Mouse (Mus musculus) ES-E14 (cell line): ENCODE data around the gene Metap1d. TPM values are rescaled to one million over a fixed set of nuclear protein-coding genes. Genes with fewer than 3 reads are reported as not detected.

Source experiments
- DNase-seq: peaks from one replicate; pipeline ENCODE4 v3.0.0-alpha.2; 2013; ENCODE audit warnings: low read depth, low spot score
- H3K27ac ChIP-seq: 2 replicates; pipeline ENCODE4 v1.5.1; 2012; ENCODE audit warnings: low read depth, mild to moderate bottlenecking, low read length, moderate library complexity, mixed read lengths; ENCODE audit not compliant: poor library complexity, insufficient read depth, severe bottlenecking
- H3K36me3 ChIP-seq: 2 replicates; pipeline ENCODE4 v1.6.1; 2012; ENCODE audit warnings: mild to moderate bottlenecking, low read length, moderate library complexity, mixed read lengths; ENCODE audit not compliant: control insufficient read depth, poor library complexity, insufficient read depth, severe bottlenecking
- H3K4me1 ChIP-seq, 2 experiments: fragments of 150-350 bp in 1 of 2; sonication (generic) in 1 of 2; 2 replicates each; pipeline ENCODE4 v1.6.1; 2012; ENCODE audit warnings: low read length in 2 of 2, mild to moderate bottlenecking in 1 of 2, mixed read lengths in 1 of 2; ENCODE audit not compliant: control insufficient read depth in 2 of 2, insufficient read depth in 2 of 2, poor library complexity in 1 of 2
- H3K4me3 ChIP-seq, 2 experiments: fragments of 150-350 bp in 1 of 2; sonication (generic) in 1 of 2; 2 replicates each; pipeline ENCODE4 v1.5.1; 2012; ENCODE audit warnings: low read length in 2 of 2, low read depth in 1 of 2, mild to moderate bottlenecking in 1 of 2, mixed read lengths in 1 of 2; ENCODE audit not compliant: insufficient read depth in 1 of 2, poor library complexity in 1 of 2, severe bottlenecking in 1 of 2
- H3K9ac ChIP-seq: 2 replicates; pipeline ENCODE4 v1.6.1; 2012; ENCODE audit warnings: low read depth, mild to moderate bottlenecking, low read length, mixed read lengths; ENCODE audit not compliant: poor library complexity, insufficient read depth, severe bottlenecking
- H3K9me3 ChIP-seq: fragments of 150-350 bp; sonication (generic); 2 replicates; pipeline ENCODE4 v1.6.1; 2012; ENCODE audit warnings: low read depth, mild to moderate bottlenecking, low read length; ENCODE audit not compliant: control insufficient read depth, insufficient read depth
- CHD2 ChIP-seq: IDR thresholded peaks from 2 replicates; pipeline ENCODE4 v1.6.1; 2014; ENCODE audit warnings: mild to moderate bottlenecking, low read depth, low read length, inconsistent platforms
- HCFC1 ChIP-seq: IDR thresholded peaks from 2 replicates; pipeline ENCODE4 v1.6.1; 2012; ENCODE audit warnings: low read length, inconsistent platforms, borderline replicate concordance; ENCODE audit not compliant: insufficient read depth
- MAFK ChIP-seq: IDR thresholded peaks from 2 replicates; pipeline ENCODE4 v1.6.1; 2014; ENCODE audit warnings: mild to moderate bottlenecking, low read depth, low read length, inconsistent platforms; ENCODE audit not compliant: insufficient read depth
- ZC3H11A ChIP-seq: IDR thresholded peaks from 2 replicates; pipeline ENCODE4 v1.6.1; 2012; ENCODE audit warnings: low read depth, mild to moderate bottlenecking, inconsistent platforms, low read length, borderline replicate concordance
- ZNF384 ChIP-seq: IDR thresholded peaks from 2 replicates; pipeline ENCODE4 v1.6.1; 2012; ENCODE audit warnings: low read depth, low read length, inconsistent platforms
- in situ Hi-C, 2 experiments: fragments of 600-800 bp; cut with MboI; formaldehyde crosslinking; loops; one replicate each; pipeline ENCODE4 v1.15.1; 2025; ENCODE audit warnings: low sequenced_read_pairs in 2 of 2, inconsistent platforms in 1 of 2; ENCODE audit not compliant: unreplicated experiment in 2 of 2
- total RNA-seq: library from RNA; depleted of rRNA; stranded (reverse); fragments of 300-350 nt; gene quantifications from 2 replicates; pipeline ENCODE4 v1.2.3, GENCODE M21; 2012

The Metap1d gene
- total RNA-seq, 1 experiment, result 18.8 TPM

DNA sequence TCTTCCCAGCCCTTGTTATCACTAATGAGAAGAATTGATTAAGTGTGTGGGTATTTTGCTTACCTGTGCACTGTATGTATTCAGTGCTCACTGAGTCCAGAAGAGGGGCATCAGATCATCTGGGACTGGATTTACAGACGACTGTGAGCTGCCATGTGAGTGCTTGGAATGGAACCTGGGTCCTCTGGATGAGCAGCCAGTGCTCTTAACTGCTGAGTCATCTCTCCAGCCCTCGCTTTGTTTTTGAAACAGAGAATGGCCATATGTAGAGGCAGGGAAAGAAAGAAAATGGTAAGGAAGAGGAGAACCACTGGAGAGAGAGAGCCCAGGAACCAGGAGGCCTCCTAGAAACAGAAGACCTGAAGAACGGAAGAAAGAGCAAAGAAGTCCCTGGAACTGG lies 9.5 kb downstream of the Metap1d start:
- Histone ChIP-seq H3K9me3 (no peaks in the 10 kb centered on the region), H3K36me3 (no peaks in the 10 kb centered on the region), H3K4me3 (no peak overlapping the region), H3K27ac (no peak overlapping the region), H3K9ac (no peak overlapping the region), H3K4me1 (no peaks in the 10 kb centered on the region)
- no peak for DNase-seq
- no peak for TF ChIP-seq MAFK
- TF ChIP-seq ZC3H11A, result no peak
- no peak for TF ChIP-seq HCFC1
- no peak for TF ChIP-seq CHD2
- no peak for TF ChIP-seq ZNF384
- in situ Hi-C loops, result no loop called here

DNA sequence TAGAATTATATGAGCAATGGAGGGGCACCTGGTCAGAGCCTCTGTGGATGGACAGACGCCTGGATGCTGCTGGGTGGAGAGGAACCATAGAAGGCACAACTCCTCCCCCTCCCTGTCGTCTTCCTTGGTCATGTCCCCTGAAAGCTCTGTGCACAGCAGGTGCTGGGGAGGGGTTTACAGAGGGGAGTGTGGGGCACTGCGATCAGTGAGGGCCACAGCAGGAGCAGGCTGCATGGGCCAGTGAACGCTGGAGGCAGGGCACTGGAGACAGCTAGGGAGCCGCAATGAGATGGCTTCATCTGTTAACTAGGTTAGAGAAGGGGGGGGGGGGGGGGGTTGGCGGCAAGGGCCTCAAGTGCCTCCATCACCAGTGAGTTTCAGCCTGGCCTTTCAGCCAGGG lies 13.0 kb downstream of the Metap1d start:
- Histone ChIP-seq H3K4me1 (no peaks in the 10 kb centered on the region), H3K27ac (no peak overlapping the region), H3K9me3 (no peaks in the 10 kb centered on the region), H3K4me3 (no peak overlapping the region), H3K9ac (no peak overlapping the region), H3K36me3 (no peaks in the 10 kb centered on the region)
- in situ Hi-C loops, result no loop called here
- DNase-seq, result no peak
- TF ChIP-seq CHD2 (no peak), ZNF384 (no peak), MAFK (no peak), HCFC1 (no peak), ZC3H11A (no peak)

GRCm38 (mm10) chr2:71466861-71467450 lies 13.9 kb downstream of the Metap1d start:
- no peak overlapping the region for H3K9ac ChIP-seq
- H3K9me3 ChIP-seq, result no peaks in the 10 kb centered on the region
- DNase-seq, result no peak
- no peak for TF ChIP-seq HCFC1
- TF ChIP-seq CHD2, result no peak
- TF ChIP-seq ZNF384, result no peak
- TF ChIP-seq MAFK, result no peak
- TF ChIP-seq ZC3H11A, result no peak
- no peak overlapping the region for H3K4me3 ChIP-seq
- in situ Hi-C loops, result no loop called here
- no peak overlapping the region for H3K27ac ChIP-seq
- no peaks in the 10 kb centered on the region for H3K36me3 ChIP-seq
- H3K4me1 ChIP-seq, result no peaks in the 10 kb centered on the region

DNA sequence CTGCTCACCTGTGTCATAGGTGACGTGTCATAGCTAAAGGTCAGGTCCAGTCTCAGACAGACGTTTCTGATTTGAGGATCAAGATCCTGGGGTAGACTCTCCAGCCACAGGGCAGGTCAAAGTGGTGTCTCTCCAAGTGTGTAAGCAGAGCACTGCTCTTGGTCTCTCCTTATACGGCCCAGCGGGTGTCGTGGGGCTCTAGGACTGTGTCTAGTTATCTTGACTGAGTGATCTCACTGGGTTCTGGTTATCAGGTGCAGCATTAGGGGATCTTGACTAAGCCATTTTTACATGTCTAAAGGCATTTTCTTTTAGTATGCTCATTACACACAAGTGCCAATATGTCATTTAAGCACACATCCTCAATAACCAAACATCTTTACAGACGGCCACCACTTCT lies 18.0 kb downstream of the Metap1d start:
- H3K27ac ChIP-seq, result no peak overlapping the region
- no peak overlapping the region for H3K9ac ChIP-seq
- DNase-seq, result no peak
- H3K4me3 ChIP-seq, result no peak overlapping the region
- H3K36me3 ChIP-seq, result no peaks in the 10 kb centered on the region
- TF ChIP-seq HCFC1 (no peak), ZC3H11A (no peak), MAFK (no peak), CHD2 (no peak), ZNF384 (no peak)
- no peaks in the 10 kb centered on the region for H3K4me1 ChIP-seq
- in situ Hi-C loops, result no loop called here
- no peaks in the 10 kb centered on the region for H3K9me3 ChIP-seq

GRCm38 (mm10) chr2:71473830-71474229 lies 20.8 kb downstream of the Metap1d start:
- TF ChIP-seq MAFK (no peak), CHD2 (no peak), HCFC1 (no peak), ZC3H11A (no peak), ZNF384 (no peak)
- in situ Hi-C loops, result no loop called here
- no peak overlapping the region for H3K9ac ChIP-seq
- H3K27ac ChIP-seq, result no peak overlapping the region
- H3K9me3 ChIP-seq, result no peaks in the 10 kb centered on the region
- no peak overlapping the region for H3K4me3 ChIP-seq
- no peak for DNase-seq
- H3K4me1 ChIP-seq, result no peaks in the 10 kb centered on the region
- no peaks in the 10 kb centered on the region for H3K36me3 ChIP-seq
